Mouse (Mus musculus): Measurements from ENCODE around the gene Rgs8.

Gene Rgs8

DNA sequence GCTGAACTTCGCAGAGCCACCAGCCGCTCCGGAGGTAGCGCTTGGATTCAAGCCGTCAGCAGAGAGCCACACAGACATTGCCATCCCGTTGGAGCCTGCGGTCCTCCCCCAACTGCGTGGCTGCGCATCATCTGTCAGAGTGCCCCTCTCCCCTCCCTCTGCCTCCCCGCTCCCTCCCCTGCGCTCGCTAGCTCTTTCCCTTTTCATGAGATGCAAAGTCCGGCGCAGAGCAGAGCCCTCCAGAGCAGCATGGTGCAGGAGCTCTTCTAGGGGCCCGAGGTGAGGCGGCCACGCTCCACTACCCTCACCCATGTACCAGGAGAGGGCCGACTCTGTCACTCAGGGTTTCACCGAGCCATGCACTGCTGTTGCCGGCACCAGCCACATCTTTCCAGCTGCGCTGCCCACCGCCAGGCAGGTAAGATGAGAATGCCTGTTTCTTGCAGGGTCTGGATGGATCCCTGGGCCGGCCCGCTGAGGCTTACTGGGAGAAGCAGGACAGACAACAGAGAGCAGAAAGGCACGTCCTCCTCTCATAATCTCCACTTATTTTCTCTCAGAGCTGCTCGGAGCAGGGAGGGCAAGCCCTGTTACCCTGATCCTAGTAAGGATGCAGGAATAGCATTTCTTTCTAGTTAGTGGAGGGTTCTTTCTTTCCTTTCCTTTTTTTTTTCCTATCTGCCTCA lies at the start of gene Rgs8:
TSS of gene Rgs8 (plus strand) at position 88 of the 686 bp plus-strand sequence.
- DNase-seq (ENCODE audit: extremely low read depth, low read depth, low spot score) = no peak

DNA sequence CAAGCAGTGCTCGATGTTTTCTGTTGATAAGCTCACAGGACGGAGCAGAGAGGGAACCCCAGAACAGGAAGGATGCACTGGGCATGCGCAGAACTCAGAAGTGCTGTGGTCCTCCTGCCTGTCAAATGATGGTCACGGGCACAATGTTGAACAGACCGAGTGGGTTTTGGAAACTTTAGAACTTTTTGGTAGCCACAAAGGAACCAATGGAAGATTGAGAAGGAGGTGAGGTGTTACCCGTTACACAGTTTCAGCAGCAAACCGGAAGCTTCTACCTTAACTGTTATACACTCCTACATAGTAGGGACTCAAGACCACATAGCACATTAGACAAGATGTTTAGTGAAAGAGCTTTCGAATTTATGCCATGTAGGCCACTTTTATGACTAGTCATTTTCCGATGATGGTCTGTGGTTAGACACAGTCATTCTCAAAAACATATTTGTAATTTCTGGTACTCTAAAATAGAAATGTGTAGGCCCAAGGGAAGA lies 35.4 kb upstream of the Rgs8 start:
- DNase-seq (ENCODE audit: extremely low read depth, low read depth, low spot score) = no peak

DNA sequence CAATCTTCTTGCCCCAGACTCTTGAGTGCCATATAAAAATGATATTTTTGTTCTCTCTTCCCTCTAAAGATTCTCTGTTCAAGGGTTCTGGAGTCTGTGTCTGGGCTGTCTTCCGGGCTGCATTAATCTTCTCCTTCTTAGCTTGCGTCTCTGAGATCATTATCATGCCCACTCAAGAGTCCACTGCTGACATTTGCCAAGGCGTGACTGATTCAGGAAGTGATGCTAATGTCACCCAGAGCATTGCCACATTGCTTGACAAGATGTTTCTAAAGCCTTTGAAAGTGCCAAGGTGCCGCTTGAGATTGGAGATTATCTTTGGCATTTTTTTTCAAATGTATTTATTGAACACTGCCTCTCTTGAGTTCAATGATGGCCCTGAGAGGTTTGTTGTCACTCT lies 29.8 kb upstream of the Rgs8 start:
- no peak for DNase-seq (ENCODE audit: extremely low read depth, low read depth, low spot score)

- no peak for DNase-seq (ENCODE audit: extremely low read depth, low read depth, low spot score)
Observed at GRCm38 (mm10) chr1:153632686-153633085, 20.1 kb upstream of the Rgs8 start.

DNA sequence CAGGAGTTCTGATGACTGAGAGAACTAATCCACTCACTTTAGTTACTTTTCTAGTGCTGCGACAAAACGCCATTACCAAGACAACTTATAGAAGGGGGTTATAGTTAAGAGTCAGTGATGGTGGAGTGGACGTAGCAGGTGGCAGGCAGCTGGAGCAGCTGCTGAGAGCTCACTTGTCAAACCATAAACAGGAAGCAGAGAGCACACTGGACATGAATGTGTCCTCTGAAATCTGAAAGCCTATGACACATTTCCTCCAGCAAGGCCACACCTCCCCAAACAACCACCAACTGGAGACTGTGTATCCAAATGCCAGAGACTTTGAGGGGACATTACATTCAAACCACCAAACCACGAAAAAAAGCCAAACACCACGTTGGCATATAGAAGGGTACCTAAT lies 17.8 kb upstream of the Rgs8 start:
- no peak for DNase-seq (ENCODE audit: extremely low read depth, low read depth, low spot score)

GRCm38 (mm10) chr1:153635521-153635920 lies 17.3 kb upstream of the Rgs8 start:
- DNase-seq (ENCODE audit: extremely low read depth, low read depth, low spot score) = peak; percentile 46

- no peak for DNase-seq (ENCODE audit: extremely low read depth, low read depth, low spot score)
Observed at GRCm38 (mm10) chr1:153636821-153637220, 16.0 kb upstream of the Rgs8 start.

GRCm38 (mm10) chr1:153641492-153641939 lies 11.3 kb upstream of the Rgs8 start:
- no peak for DNase-seq (ENCODE audit: extremely low read depth, low read depth, low spot score)

DNA sequence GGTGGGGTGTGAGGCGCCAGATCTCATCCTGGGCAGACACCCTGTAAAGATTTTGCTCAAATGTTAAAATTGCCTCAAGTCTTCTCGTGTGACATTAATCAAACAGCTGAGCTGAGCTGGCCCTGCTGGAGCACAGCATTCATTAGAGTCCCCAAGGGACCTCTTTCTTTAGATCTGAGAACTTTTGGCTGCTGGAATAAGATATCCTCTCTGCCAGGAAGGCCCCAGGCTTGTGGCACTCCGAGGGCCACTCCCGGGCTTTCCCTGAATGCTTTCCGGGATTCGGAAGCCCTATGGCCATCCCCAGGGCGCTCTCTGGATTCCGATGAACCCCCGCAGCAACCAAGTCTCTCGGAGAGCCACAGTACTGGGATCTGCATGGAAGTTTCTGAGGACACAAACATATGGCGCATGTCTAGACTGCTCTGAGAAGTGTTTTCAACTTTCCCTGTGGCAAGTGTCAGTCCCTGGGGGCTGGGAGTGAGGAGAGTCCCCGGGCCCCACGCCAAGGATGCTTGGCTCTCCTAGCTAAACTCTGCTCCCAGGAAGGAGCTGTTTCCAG lies 10.8 kb upstream of the Rgs8 start:
- DNase-seq (ENCODE audit: extremely low read depth, low read depth, low spot score) = no peak

GRCm38 (mm10) chr1:153653674-153654073 lies 849 bp downstream of the Rgs8 start:
- no peak for DNase-seq (ENCODE audit: extremely low read depth, low read depth, low spot score)

GRCm38 (mm10) chr1:153659666-153660065 lies 6.8 kb downstream of the Rgs8 start:
- DNase-seq (ENCODE audit: extremely low read depth, low read depth, low spot score) = no peak

DNA sequence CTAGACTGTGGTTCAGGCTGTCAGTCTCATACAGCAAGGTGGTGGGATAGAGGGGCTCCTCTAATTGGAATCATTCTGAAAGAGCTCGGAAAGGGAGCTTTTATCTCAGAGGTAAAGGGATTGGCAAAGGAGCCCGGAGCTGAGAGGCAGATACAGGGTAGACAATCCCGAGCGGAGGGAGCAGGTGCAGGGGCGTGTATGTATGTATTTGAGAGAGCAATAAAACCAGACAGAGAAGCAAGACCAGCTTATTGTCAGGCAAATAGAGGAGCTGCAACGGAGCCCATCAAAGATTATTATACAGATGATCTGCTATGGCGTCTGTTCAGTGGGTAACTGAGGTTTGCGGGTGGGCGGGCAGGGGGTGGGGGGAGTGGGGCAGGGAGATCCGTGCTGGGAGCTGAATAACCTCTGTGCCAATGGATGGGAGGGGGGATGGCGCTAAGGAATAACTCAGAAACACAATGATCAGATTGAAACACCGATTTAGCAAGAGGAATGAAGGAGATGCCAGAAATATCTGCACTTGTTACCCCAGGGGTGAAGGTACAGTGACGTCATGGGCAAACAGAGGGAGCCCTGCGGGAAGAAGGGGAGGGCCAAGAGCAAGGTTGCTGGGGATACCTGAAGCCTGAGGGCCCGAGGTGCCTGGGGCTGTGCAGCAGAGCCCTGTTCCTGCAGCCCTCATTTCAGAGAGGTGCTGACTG lies 8.3 kb downstream of the Rgs8 start:
- DNase-seq (ENCODE audit: extremely low read depth, low read depth, low spot score) = no peak

DNA sequence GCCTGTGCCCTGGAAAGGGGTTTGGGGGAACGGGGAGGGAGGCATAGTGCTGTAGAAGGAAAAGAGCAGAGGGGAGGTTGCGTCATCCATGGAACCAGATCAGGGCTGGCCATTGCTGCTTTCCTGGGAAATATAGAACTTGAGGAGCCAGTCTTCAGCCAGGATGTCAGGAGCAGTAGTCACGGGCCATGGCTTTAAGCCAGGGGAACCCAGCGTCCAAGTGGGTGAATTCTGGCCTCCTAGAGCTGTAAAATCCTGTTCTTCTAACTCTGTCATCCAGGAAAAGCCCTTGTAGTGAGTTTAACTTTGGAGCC lies 8.8 kb downstream of the Rgs8 start:
- DNase-seq (ENCODE audit: extremely low read depth, low read depth, low spot score) = no peak

- no peak for DNase-seq (ENCODE audit: extremely low read depth, low read depth, low spot score)
Observed at GRCm38 (mm10) chr1:153662362-153662761, 9.5 kb downstream of the Rgs8 start.

DNA sequence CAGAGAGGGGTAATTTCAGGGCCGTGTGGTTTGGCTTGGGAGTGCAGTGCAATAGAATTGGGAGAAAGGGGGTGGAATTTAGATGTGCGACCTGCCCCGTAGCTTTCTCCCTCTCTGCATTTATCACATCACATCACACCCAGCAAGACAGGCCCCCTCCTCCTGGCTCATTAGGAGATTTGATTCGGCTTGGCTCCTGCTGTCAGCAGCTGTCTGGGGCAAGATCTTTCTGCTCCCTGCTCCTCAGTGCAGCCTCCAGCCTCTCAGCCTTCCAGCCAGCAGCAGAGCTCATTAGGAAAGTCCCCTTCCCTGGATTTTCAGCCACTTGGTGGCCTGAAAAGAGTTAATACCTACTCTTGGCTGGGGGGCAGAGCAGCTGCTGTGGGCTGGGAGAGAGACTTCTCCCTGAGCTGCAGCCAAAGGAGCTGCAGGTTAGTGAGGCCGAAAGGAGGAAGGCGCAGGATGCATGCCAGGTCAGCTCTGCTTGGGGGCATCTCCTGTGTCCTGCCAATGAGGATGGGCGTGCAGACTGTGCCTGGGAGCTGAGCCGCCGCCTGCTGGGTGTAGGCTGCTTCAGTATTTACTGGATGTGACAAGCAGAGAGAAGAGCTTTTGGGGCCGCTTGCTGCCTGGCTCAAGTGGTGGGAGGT lies 12.4 kb downstream of the Rgs8 start:
- DNase-seq (ENCODE audit: extremely low read depth, low read depth, low spot score) = no peak

- DNase-seq (ENCODE audit: extremely low read depth, low read depth, low spot score) = no peak
Observed at GRCm38 (mm10) chr1:153666236-153666635, 13.4 kb downstream of the Rgs8 start.

GRCm38 (mm10) chr1:153667244-153667727 lies 14.5 kb downstream of the Rgs8 start:
- no peak for DNase-seq (ENCODE audit: extremely low read depth, low read depth, low spot score)

GRCm38 (mm10) chr1:153667781-153668180 lies 15.0 kb downstream of the Rgs8 start:
- no peak for DNase-seq (ENCODE audit: extremely low read depth, low read depth, low spot score)

- no peak for DNase-seq (ENCODE audit: extremely low read depth, low read depth, low spot score)
Observed at GRCm38 (mm10) chr1:153669086-153669485, 16.3 kb downstream of the Rgs8 start.

DNA sequence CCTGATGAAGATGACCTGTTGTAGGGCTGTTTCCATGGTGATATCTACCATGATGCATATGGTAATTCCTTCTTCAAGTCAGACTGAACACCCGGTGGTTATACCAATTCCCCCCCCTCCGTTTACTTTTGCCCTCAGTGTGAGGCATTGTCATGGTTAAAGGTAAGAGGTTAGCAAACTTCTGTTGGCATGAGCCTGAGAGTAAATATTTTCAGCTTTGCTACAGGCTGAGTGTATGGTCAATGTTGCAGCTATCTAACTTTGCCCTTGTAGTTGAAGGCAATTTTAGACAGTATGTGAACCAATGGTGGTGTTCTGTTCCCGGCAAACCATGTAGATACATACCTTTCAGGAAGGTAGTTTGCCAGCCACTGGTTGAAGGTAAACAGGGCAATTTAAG lies 16.9 kb downstream of the Rgs8 start:
- DNase-seq (ENCODE audit: extremely low read depth, low read depth, low spot score) = no peak

DNA sequence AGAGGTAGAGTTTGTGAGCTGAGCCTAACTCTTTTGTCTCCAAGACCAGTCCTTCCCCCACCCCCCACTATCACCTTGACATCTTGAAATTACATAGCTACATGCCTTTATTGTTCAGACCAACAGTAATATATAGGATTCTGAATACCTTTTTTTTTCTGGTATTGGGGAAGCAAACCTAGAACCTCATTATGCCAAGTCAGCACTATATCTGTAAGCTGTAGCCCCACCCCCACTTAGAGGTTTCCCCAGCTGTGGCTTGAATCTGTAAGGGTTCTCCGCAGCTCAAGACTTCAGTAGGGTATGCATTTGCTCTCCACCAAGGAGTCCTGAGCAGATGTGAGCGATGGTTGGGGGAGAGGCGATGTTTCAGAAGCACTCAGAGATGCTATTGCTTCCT lies 18.5 kb downstream of the Rgs8 start:
- DNase-seq (ENCODE audit: extremely low read depth, low read depth, low spot score) = no peak

DNA sequence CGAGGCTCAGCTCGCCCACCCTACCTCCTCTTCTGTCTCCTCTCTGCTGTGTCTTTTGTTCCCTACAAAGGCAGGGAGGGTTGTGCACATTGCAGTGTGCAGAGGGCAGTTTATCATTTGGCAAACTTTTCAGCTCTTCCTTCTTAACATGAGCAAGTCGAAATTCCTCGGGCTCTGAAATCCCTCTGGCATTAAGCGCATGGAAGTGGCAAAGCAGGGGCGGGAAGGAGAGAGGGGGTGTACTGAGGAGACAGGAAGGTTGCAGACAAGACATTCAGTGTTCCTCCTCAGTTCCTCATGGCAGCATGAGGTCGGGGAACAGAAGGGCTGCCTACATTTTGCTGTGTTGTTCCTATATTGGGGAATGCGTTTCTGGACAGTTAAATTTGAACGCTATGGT lies 19.9 kb downstream of the Rgs8 start:
- DNase-seq (ENCODE audit: extremely low read depth, low read depth, low spot score) = no peak

All from fat pad, adult 2 months (tissue).